Mouse (Mus musculus): Measurements from ENCODE around the gene Crygs. TPM values are rescaled to one million over a fixed set of nuclear protein-coding genes. Genes with fewer than 3 reads are reported as not detected.

Gene Crygs
- not detected for polyA plus RNA-seq (2014; fragmentation: Illumina TruSeq; extraction: RNeasy Lipid Tissue Mini Kit (QIAGEN cat#74804); ENCODE audit: low read depth, low replicate concordance)

DNA sequence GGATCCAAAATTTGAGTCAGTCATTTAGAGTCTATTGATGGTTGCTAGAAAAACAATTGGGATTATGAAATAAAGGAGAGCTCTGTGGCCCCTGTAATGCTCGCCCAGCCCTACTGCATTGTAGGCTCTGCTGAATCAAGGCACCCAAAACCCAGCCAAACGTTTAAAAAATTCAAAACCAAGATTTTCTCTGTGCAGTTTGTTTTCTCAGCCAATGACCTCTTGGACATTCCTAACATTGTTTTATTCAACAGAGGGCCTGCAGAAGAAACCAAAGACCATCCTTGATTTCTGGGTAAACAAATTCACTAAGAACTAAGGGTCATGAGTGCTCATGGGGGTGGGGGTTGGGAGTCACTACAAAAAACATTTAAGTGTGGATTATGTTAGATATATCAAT lies at the start of gene Crygs:
Crygs (minus strand) TSS at position 101 of the 400 bp plus-strand sequence.

DNA sequence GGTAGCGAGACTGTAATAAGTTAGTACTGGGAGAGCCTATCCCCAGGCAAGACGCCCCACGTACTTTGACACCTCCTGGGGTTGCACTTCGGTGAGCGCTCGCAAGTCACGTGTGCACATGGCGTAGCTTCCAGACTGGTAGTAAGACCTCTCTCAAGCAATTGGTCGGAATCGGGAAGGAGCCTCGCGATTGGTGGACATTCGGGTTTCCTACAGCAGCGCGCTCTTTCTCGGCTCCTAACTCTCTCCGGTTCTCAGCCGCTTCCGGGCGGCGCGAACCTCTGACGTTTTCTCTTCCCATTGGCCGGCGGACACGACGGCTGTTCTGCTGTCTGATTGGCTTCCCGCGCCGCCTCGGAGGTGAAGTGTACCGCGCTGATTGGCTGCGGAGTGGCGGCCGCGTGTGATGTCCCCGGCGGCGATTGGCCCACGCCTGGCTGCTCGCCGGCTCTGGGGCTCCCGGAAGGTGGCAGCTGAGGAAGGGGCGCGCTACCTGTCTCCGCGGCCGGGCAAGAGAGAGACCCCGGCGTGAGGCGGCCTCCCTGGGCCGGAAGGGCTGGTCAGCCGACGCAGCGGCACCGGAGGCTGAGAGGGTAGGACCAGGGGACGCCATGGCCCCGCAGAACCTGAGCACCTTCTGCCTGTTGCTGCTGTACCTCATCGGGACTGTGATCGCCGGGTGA lies 46.2 kb upstream of the Crygs start, which contains the start of the genes Tbccd1 and Dnajb11:
Tbccd1 (minus strand) TSS at position 239 of the 683 bp plus-strand sequence.
Dnajb11 (plus strand) TSS at position 415 of the 683 bp plus-strand sequence.

Other genes with a start within 250 kb of the Crygs start
- 2.2 TPM for gene Dgkg, start 154.4 kb downstream of the Crygs start, polyA plus RNA-seq (2014; fragmentation: Illumina TruSeq; extraction: RNeasy Lipid Tissue Mini Kit (QIAGEN cat#74804); ENCODE audit: low read depth, low replicate concordance)
- 25.2 TPM for gene Tbccd1, start 46.1 kb upstream of the Crygs start, polyA plus RNA-seq (2014; fragmentation: Illumina TruSeq; extraction: RNeasy Lipid Tissue Mini Kit (QIAGEN cat#74804); ENCODE audit: low read depth, low replicate concordance)
- 73.4 TPM for gene Dnajb11, start 46.3 kb upstream of the Crygs start, polyA plus RNA-seq (2014; fragmentation: Illumina TruSeq; extraction: RNeasy Lipid Tissue Mini Kit (QIAGEN cat#74804); ENCODE audit: low read depth, low replicate concordance)
- not detected for gene Ahsg, start 79.7 kb upstream of the Crygs start, polyA plus RNA-seq (2014; fragmentation: Illumina TruSeq; extraction: RNeasy Lipid Tissue Mini Kit (QIAGEN cat#74804); ENCODE audit: low read depth, low replicate concordance)
- gene Fetub, start 106.8 kb upstream of the Crygs start, polyA plus RNA-seq (2014; fragmentation: Illumina TruSeq; extraction: RNeasy Lipid Tissue Mini Kit (QIAGEN cat#74804); ENCODE audit: low read depth, low replicate concordance): not detected
- 3.1 TPM for gene Hrg, start 139.5 kb upstream of the Crygs start, polyA plus RNA-seq (2014; fragmentation: Illumina TruSeq; extraction: RNeasy Lipid Tissue Mini Kit (QIAGEN cat#74804); ENCODE audit: low read depth, low replicate concordance)
- gene Kng2, start 217.9 kb upstream of the Crygs start, polyA plus RNA-seq (2014; fragmentation: Illumina TruSeq; extraction: RNeasy Lipid Tissue Mini Kit (QIAGEN cat#74804); ENCODE audit: low read depth, low replicate concordance): not detected
- gene Kng1, start 246.3 kb upstream of the Crygs start, polyA plus RNA-seq (2014; fragmentation: Illumina TruSeq; extraction: RNeasy Lipid Tissue Mini Kit (QIAGEN cat#74804); ENCODE audit: low read depth, low replicate concordance): not detected